Mouse (Mus musculus) stomach, postnatal 0 days (tissue): ENCODE data around the gene Rnf26. TPM values are rescaled to one million over a fixed set of nuclear protein-coding genes. Genes with fewer than 3 reads are reported as not detected.

ENCODE experiments used
- ATAC-seq: fragments of 200-750 bp; cut with Nextera tagmentation; 2 replicates; pipeline ENCODE4 v1.8.0; 2017; ENCODE audit not compliant: low FRiP score, low TSS enrichment
- DNase-seq: peaks from one replicate; pipeline ENCODE4 v3.0.0-alpha.2; 2016; ENCODE audit warnings: low spot score
- H3K27ac ChIP-seq: fragments of 300-500 bp; sonication (generic); replicated peaks from 2 replicates; pipeline ENCODE4 v1.5.1; 2014; ENCODE audit warnings: mild to moderate bottlenecking, control low read depth
- H3K27me3 ChIP-seq: fragments of 300-500 bp; sonication (generic); 2 replicates; pipeline ENCODE4 v1.6.1; 2014; ENCODE audit warnings: low read length; ENCODE audit not compliant: control insufficient read depth, insufficient read depth
- H3K36me3 ChIP-seq: fragments of 300-500 bp; sonication (generic); 2 replicates; pipeline ENCODE4 v1.6.1; 2014; ENCODE audit warnings: low read length, mixed read lengths; ENCODE audit not compliant: control insufficient read depth, insufficient read depth
- H3K4me1 ChIP-seq: fragments of 300-500 bp; sonication (generic); replicated peaks from 2 replicates; pipeline ENCODE4 v1.6.1; 2014; ENCODE audit warnings: antibody characterized with exemption; ENCODE audit not compliant: control insufficient read depth, insufficient read depth
- H3K4me2 ChIP-seq: fragments of 300-500 bp; sonication (generic); replicated peaks from 2 replicates; pipeline ENCODE4 v1.6.1; 2014; ENCODE audit warnings: low read depth, mild to moderate bottlenecking, control low read depth, moderate library complexity
- H3K4me3 ChIP-seq: fragments of 300-500 bp; sonication (generic); 2 replicates; pipeline ENCODE4 v1.5.1; 2014; ENCODE audit warnings: low read depth, low read length, control low read depth
- H3K9ac ChIP-seq: fragments of 300-500 bp; sonication (generic); 2 replicates; pipeline ENCODE4 v1.6.1; 2014; ENCODE audit warnings: mild to moderate bottlenecking, low read length, control low read depth, mixed read lengths
- H3K9me3 ChIP-seq: fragments of 300-500 bp; sonication (generic); 2 replicates; pipeline ENCODE4 v1.6.1; 2016; ENCODE audit warnings: low read length; ENCODE audit not compliant: control insufficient read depth
- CTCF ChIP-seq: IDR thresholded peaks from 2 replicates; pipeline ENCODE4 v1.5.1; 2016; ENCODE audit warnings: antibody characterized with exemption, low read depth, mild to moderate bottlenecking, moderate library complexity
- EP300 ChIP-seq: optimal IDR thresholded peaks from 2 replicates; pipeline ENCODE3; 2016; ENCODE audit warnings: antibody characterized with exemption
- WGBS: fragments of 180-500 bp; shearing (Covaris S2); extraction: QIAGEN DNeasy Blood & Tissue Kit; methylation state at CpG from one replicate; pipeline ENCODE4 v1.1.7; 2014; 5-methylcytosine and 5-hydroxymethylcytosine counted together
- polyA plus RNA-seq: library from polyadenylated mRNA; unstranded; fragments of >200 nt; fragmentation: Nextera tagmentation; extraction: Ambion mirVana; gene quantifications from 2 replicates; pipeline ENCODE4 v1.2.1, GENCODE M21; 2015

Rnf26 gene
- polyA plus RNA-seq, 1 experiment from 2014 or later = 22.0 TPM

- H3K9ac ChIP-seq = peak overlapping the region; percentile 64
- H3K9me3 ChIP-seq = no peaks in the 10 kb centered on the region
- TF ChIP-seq EP300 (no peak), CTCF (no peak)
- H3K4me1 ChIP-seq = peaks cover 8% of the 10 kb centered on the region; the same call in 1 of the 2 replicates
- DNase-seq (no peak), ATAC-seq (peak; percentile 34)
- H3K4me3 ChIP-seq = peak overlapping the region; percentile 49
- peak overlapping the region; percentile 78 for H3K4me2 ChIP-seq
- H3K27ac ChIP-seq = peak overlapping the region; percentile 53
- H3K36me3 ChIP-seq = no peaks in the 10 kb centered on the region
- 6% methylated on average over 15 of the region's 15 CpGs for WGBS
- H3K27me3 ChIP-seq = no peaks in the 10 kb centered on the region
Observed at GRCm38 (mm10) chr9:44067241-44067959, 45.9 kb downstream of the Rnf26 start.

DNA sequence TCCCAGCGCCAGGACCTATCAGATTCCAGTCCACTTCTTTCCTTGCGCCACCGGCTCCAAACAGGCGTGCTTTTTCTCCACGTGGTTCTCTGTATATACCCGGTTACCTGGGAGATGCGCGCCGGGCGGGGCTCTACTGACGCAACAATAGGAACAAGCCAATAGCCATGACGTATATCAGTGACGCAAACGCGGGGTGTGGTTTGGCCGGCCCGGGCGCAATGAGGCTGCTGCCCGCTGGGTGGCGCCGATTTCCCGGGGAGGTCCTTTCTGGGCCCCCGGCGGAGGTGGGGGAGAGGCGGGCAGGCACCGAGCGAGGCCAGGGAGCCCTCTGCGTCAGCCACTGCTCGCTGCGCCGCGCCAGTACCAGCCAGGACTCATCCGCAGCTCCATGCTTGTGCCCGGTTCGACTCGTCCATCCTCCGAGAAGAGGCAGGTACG is 46.5 kb downstream of the Rnf26 start, which contains the start of gene Usp2:
Gene Usp2 (plus strand): TSS at position 237 of the 441 bp plus-strand sequence.
- no peaks in the 10 kb centered on the region for H3K36me3 ChIP-seq
- H3K4me3 ChIP-seq = peak within 1 kb of the TSS; percentile 49
- under 1% methylated on average over 38 of the region's 38 CpGs for WGBS
- DNase-seq (peak; percentile 99), ATAC-seq (peak; percentile 98)
- peak within 1 kb of the TSS; percentile 53 for H3K27ac ChIP-seq
- TF ChIP-seq CTCF (peak; percentile 96), EP300 (peak; percentile 72)
- H3K4me2 ChIP-seq = peak within 1 kb of the TSS; percentile 78
- peak within 1 kb of the TSS; percentile 64 for H3K9ac ChIP-seq
- no peaks in the 10 kb centered on the region for H3K9me3 ChIP-seq
- H3K4me1 ChIP-seq = peaks cover 6% of the 10 kb centered on the region; the same call in 1 of the 2 replicates
- H3K27me3 ChIP-seq = no peaks in the 10 kb centered on the region

DNA sequence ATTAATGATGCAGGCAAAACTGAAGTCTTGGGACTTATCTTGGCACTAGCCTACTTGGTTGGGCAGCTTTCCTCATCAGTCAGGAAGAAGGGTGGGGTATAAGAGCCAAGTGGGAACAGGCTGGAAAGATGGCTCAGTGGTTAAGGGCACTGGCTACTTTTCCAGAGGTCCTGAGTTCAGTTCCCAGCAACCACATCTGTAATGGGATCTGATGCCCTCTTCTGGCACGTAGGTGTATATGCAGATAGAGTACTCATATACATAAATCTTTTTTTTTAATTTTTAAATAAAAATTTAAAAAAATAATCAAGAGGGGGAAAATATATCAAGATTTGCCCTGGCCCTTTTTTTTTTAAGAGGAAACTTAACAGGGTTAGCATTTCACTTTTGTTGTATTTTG is 48.1 kb downstream of the Rnf26 start:
- ATAC-seq (no peak), DNase-seq (no peak)
- H3K9me3 ChIP-seq = no peaks in the 10 kb centered on the region
- no peaks in the 10 kb centered on the region for H3K27me3 ChIP-seq
- H3K27ac ChIP-seq = no peak overlapping the region
- no peaks in the 10 kb centered on the region for H3K4me1 ChIP-seq
- H3K4me2 ChIP-seq = no peak overlapping the region
- no peaks in the 10 kb centered on the region for H3K36me3 ChIP-seq
- H3K4me3 ChIP-seq = no peak overlapping the region
- 32% methylated on average over 1 of the region's 1 CpGs for WGBS
- TF ChIP-seq EP300 (no peak), CTCF (peak; percentile 38)
- no peak overlapping the region for H3K9ac ChIP-seq

DNA sequence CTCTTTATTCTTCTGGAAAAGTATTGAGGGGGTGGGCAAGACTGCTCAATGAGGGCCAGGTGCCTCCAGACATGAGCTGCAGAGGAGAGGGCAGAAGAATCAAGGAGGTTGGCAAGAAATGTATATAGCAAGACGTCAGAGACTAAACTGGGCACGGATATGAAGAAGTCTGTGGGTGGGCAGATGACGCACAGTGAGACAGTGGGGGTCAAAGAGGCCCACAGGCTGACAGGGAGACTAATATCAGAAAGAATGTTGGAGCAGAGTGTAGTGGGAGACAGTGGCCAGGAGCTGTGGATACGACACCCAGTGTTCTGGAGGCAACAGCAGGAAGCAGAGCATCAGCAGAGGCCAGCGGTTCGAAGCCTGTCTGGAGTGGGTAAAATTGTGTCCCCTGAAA is 54.7 kb downstream of the Rnf26 start:
- ATAC-seq (no peak), DNase-seq (no peak)
- TF ChIP-seq CTCF = no peak
- no peak for TF ChIP-seq EP300
- Histone ChIP-seq H3K4me1 (no peaks in the 10 kb centered on the region), H3K27me3 (no peaks in the 10 kb centered on the region), H3K27ac (no peak overlapping the region), H3K4me3 (no peak overlapping the region), H3K9me3 (no peaks in the 10 kb centered on the region), H3K36me3 (no peaks in the 10 kb centered on the region), H3K4me2 (no peak overlapping the region), H3K9ac (no peak overlapping the region)
- 72% methylated on average over 6 of the region's 6 CpGs for whole genome bisulfite sequencing

GRCm38 (mm10) chr9:44053936-44054335 is 59.4 kb downstream of the Rnf26 start:
- no peak overlapping the region for H3K27ac ChIP-seq
- TF ChIP-seq CTCF (no peak), EP300 (no peak)
- no peaks in the 10 kb centered on the region for H3K27me3 ChIP-seq
- DNase-seq = no peak
- ATAC-seq = no peak
- H3K36me3 ChIP-seq = no peaks in the 10 kb centered on the region
- no peak overlapping the region for H3K4me3 ChIP-seq
- 36% methylated on average over 1 of the region's 1 CpGs for WGBS
- no peak overlapping the region for H3K9ac ChIP-seq
- no peaks in the 10 kb centered on the region for H3K4me1 ChIP-seq
- H3K9me3 ChIP-seq = no peaks in the 10 kb centered on the region
- H3K4me2 ChIP-seq = no peak overlapping the region

- 60% methylated on average over 3 of the region's 3 CpGs for WGBS
- no peaks in the 10 kb centered on the region for H3K27me3 ChIP-seq
- no peaks in the 10 kb centered on the region for H3K9me3 ChIP-seq
- H3K36me3 ChIP-seq = no peaks in the 10 kb centered on the region
- H3K4me3 ChIP-seq = no peak overlapping the region
- H3K27ac ChIP-seq = no peak overlapping the region
- H3K9ac ChIP-seq = no peak overlapping the region
- DNase-seq = no peak
- no peak for ATAC-seq
- H3K4me1 ChIP-seq = no peaks in the 10 kb centered on the region
- no peak overlapping the region for H3K4me2 ChIP-seq
- peak; percentile 38 for TF ChIP-seq CTCF
- TF ChIP-seq EP300 = no peak
Observed at GRCm38 (mm10) chr9:44052855-44053254, 60.5 kb downstream of the Rnf26 start.
